Mouse (Mus musculus) cerebellum, postnatal 14 days (tissue): Measurements from ENCODE around the gene Susd1.

Experiments used
- DNase-seq, 2 experiments: peaks; one replicate each; pipeline ENCODE4 v3.0.0; 2021; ENCODE audit warnings: mixed read lengths in 2 of 2

Gene Susd1

DNA sequence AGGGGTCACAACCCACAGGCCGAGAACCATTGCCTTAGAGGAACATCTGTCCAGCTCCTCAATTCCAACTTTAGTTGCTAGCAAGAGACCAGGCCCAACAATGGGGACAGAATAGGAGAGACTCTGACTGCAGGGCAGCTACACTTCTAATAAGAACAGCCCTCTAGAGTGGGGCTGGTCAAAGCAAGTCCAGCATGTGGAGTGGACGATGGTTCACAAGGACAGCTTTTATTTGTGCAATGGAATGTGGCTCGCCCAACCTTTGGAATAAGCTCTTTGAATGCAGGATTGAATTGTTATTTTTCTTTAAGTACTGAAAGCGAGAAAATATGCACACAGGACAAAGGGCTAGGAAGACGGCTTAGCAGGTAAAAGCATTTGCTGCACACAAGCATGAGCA, 12.0 kb downstream of the Susd1 start:
- no peak for DNase-seq

DNA sequence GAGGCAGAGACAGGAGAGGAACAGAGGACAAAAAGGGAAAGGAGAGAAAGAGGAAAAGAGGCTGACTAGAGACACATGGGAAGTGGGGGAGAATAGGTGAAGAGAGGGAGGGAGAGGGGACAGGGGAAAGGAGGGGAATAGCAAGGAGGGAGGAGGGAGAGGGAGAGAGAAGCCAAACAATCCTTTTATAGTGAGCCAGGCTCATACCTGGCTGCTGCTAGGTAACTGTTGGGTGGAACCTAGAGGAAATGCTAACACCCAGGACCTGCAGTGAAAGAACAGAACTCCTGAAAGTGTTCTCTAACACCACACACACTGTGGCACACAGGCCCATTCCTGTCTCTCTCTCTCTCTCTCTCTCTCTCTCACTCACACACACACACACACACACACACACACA, 15.6 kb downstream of the Susd1 start:
- no peak for DNase-seq

- no peak for DNase-seq
These were observed 16.2 kb downstream of the Susd1 start for GRCm38 (mm10) chr4:59422025-59422783.

DNA sequence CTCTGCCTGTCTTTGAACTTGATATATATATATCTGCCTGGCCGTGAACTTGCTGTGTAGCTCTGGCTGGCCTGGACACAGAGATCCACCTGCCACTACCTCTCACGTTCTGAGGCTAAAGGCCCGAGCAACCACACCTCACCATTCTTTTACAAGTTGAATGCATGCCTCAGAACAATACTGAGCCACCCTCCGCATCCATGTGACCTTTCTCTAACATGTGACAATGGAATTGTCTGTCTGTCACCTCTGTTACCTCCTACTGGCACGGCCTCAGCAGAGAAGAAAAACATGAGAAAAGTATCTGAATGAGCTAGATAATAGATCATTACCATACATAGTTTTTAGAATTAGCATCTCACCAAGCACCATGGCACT, 17.1 kb downstream of the Susd1 start:
- DNase-seq: no peak

GRCm38 (mm10) chr4:59420695-59421368, 17.6 kb downstream of the Susd1 start:
- DNase-seq: no peak

- no peak for DNase-seq
These were observed 19.2 kb downstream of the Susd1 start for GRCm38 (mm10) chr4:59419211-59419610.

GRCm38 (mm10) chr4:59413428-59413827, 25.0 kb downstream of the Susd1 start:
- DNase-seq: no peak

- no peak for DNase-seq
These were observed 27.3 kb downstream of the Susd1 start for GRCm38 (mm10) chr4:59411153-59411552.

GRCm38 (mm10) chr4:59407766-59408165, 30.7 kb downstream of the Susd1 start:
- no peak for DNase-seq

DNA sequence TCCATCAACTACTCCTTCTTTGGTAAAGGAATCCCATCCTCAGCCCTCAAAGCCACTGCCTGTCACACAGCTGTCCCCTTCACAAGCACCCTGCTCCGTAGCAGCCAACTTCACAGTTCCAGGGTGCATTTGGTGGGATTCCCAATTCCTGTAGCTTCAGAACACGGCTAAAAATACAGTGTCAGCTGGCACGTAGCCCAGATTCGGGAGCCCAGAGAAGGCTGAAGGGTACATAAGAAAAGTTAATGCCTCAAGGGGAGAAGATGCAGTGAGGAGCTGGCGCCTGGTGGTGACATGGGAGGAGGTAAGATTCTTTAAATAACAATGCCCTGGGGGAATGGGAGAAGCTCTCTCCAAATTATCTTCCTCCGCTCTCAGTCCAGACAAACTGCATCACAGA, 34.1 kb downstream of the Susd1 start:
- peak; percentile 47 to 58 for DNase-seq

- no peak for DNase-seq
These were observed 37.5 kb downstream of the Susd1 start for GRCm38 (mm10) chr4:59400931-59401330.

GRCm38 (mm10) chr4:59399343-59399742, 39.1 kb downstream of the Susd1 start:
- no peak for DNase-seq

DNA sequence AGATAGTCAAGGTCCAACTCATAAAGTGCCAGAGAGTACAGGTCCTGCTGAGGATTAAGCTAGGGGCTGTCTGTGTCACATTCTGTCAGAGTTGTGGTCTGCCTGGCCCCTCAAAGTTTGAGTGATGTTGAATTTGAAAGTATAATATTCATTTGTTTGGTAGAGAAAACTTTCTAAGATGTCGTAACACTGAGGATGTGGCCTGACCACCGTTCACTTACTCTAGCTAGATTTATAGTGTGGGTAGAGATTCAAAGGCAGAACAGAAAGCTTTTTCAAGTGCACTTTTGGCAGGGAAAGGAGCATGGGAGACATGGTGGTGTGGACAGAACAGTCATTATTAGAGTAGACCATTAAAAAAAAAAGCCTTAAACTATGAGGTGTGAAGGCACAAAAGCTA, 42.9 kb downstream of the Susd1 start:
- no peak for DNase-seq

GRCm38 (mm10) chr4:59394155-59394554, 44.3 kb downstream of the Susd1 start:
- DNase-seq: no peak

DNA sequence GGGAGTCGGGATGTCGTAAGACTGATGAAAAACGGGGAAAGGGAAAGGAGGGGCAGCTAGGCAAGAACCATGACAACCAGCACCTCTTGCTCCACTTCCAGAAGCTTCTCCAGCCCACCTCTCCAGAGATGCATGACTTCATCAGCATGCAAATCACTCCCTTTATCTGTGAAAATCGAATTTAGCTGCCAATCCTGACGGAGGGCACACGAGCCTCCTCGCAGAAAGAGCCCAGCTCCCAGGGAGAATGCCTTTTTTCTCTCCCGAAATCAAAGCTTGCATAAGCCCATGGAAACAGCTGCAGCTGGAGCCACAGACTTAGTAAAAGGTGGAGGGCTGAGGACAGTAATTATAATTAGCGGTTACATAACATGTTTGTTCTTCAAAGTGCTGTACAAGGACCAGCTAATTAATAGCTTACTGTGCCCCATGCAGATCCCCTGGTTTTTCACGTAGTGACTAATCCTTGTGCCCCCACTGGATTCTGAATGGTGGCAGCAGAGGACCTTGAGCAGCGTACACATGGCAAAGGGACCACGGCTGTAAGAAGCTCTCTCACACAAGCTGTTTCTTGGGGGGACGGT, 49.9 kb downstream of the Susd1 start:
- peak; percentile 16 to 19 for DNase-seq

GRCm38 (mm10) chr4:59387387-59388210, 50.8 kb downstream of the Susd1 start:
- DNase-seq: no peak

GRCm38 (mm10) chr4:59385254-59385895, 53.1 kb downstream of the Susd1 start:
- no peak for DNase-seq

- peak; percentile 48 to 57 for DNase-seq
These were observed 54.6 kb downstream of the Susd1 start for GRCm38 (mm10) chr4:59383791-59384190.

- DNase-seq: peak in 1 of 2 experiments; percentile 22
These were observed 56.3 kb downstream of the Susd1 start for GRCm38 (mm10) chr4:59382131-59382530.

DNA sequence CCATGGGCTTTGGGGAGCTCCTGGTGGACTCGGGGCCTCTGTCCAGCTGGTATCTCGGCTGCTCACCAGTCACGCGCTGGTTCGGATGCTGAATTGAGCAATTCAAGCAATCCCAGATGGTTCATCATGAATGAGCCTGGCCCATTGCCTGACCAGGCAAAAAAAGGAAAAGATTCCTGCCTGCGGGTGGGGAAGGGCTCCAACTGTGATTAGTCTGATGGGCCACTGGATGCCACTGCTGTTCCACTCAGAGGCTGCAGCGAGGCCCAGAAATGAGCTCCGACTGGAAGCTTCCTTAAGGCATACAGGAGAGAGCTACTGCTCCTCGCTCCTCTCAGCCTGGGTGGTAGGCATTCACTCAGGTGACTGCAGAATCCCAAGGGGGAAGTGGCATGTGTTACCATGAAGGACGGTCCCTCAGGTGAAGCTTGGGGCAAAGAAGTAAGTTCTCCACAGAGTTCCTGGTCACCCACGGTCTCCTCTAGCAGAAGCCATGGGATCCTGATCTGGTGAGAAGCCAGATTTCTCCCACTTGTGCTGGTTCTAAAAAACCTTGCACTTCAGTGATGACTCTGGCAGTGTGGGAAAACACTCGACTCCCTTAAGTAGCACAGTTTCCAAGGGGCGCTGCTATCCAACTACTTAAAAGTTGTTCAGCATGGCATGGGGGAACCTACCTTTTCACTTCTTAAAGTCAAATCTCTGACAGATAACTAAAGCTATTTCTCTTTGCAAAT, 57.3 kb downstream of the Susd1 start:
- DNase-seq: peak; percentile 88 to 93

- no peak for DNase-seq
These were observed 58.0 kb downstream of the Susd1 start for GRCm38 (mm10) chr4:59380478-59380877.

DNA sequence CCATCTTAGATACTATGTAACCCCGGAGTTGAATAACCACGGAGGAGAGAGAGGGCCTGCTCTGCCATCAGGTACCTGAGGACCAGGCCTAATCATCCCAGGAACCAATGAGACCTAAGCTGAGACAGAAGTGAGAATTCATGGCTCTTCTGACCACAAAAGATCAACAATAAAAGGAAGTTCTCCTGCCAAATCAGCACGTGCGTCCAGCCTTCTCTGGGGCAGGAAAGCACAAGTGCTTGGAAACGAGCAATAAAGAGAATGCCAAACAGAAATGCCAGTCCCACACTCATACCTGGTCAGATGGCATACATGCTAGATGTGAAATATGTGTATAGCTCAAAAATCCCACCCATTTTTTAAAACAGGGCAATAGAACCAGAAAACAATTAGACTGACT, 58.6 kb downstream of the Susd1 start:
- DNase-seq: no peak
